Mouse (Mus musculus) midbrain, embryonic 11.5 days (tissue): Measurements from ENCODE around the gene Metrn. TPM values are rescaled to one million over a fixed set of nuclear protein-coding genes. Genes with fewer than 3 reads are reported as not detected.

Source experiments
- ATAC-seq: fragments of 200-750 bp; cut with Nextera tagmentation; 2 replicates; pipeline ENCODE4 v1.8.0; 2017; ENCODE audit warnings: moderate TSS enrichment, moderate library complexity; ENCODE audit not compliant: low FRiP score
- DNase-seq: peaks from one replicate; pipeline ENCODE4 v3.0.0; 2015; ENCODE audit warnings: low spot score; ENCODE audit errors: missing footprints
- H3K27ac ChIP-seq: fragments of 300-500 bp; sonication (generic); 2 replicates; pipeline ENCODE4 v1.5.1; 2014; ENCODE audit warnings: low read depth, low read length
- H3K27me3 ChIP-seq: fragments of 300-500 bp; sonication (generic); 2 replicates; pipeline ENCODE4 v1.6.1; 2014; ENCODE audit warnings: mild to moderate bottlenecking, low read length, moderate library complexity, mixed read lengths; ENCODE audit not compliant: control insufficient read depth, insufficient read depth
- H3K36me3 ChIP-seq: fragments of 300-500 bp; sonication (generic); 2 replicates; pipeline ENCODE4 v1.6.1; 2014; ENCODE audit warnings: mild to moderate bottlenecking, low read length, moderate library complexity, mixed read lengths; ENCODE audit not compliant: control insufficient read depth, insufficient read depth
- H3K4me1 ChIP-seq: fragments of 300-500 bp; sonication (generic); 2 replicates; pipeline ENCODE4 v1.6.1; 2014; ENCODE audit warnings: low read length; ENCODE audit not compliant: control insufficient read depth, insufficient read depth
- H3K4me2 ChIP-seq: fragments of 300-500 bp; sonication (generic); 2 replicates; pipeline ENCODE4 v1.6.1; 2014; ENCODE audit warnings: mild to moderate bottlenecking, moderate library complexity
- H3K4me3 ChIP-seq: fragments of 300-500 bp; sonication (generic); 2 replicates; pipeline ENCODE4 v1.5.1; 2014; ENCODE audit warnings: low read depth, low read length
- H3K9ac ChIP-seq: fragments of 300-500 bp; sonication (generic); 2 replicates; pipeline ENCODE4 v1.6.1; 2014; ENCODE audit warnings: low read length
- H3K9me3 ChIP-seq: fragments of 300-500 bp; sonication (generic); 2 replicates; pipeline ENCODE4 v1.6.1; 2016; ENCODE audit warnings: low read length; ENCODE audit not compliant: control insufficient read depth
- WGBS: fragments of 180-500 bp; shearing (Covaris S2); extraction: QIAGEN DNeasy Blood & Tissue Kit; methylation state at CpG from one replicate; pipeline ENCODE4 v1.1.7; 2014; 5-methylcytosine and 5-hydroxymethylcytosine counted together
- polyA plus RNA-seq: library from polyadenylated mRNA; unstranded; fragments of >200 nt; fragmentation: Nextera tagmentation; extraction: Ambion mirVana; gene quantifications from 2 replicates; pipeline ENCODE4 v1.2.1, GENCODE M21; 2014

Metrn gene
- polyA plus RNA-seq, 1 experiment from 2014 or later, result 32.1 TPM

DNA sequence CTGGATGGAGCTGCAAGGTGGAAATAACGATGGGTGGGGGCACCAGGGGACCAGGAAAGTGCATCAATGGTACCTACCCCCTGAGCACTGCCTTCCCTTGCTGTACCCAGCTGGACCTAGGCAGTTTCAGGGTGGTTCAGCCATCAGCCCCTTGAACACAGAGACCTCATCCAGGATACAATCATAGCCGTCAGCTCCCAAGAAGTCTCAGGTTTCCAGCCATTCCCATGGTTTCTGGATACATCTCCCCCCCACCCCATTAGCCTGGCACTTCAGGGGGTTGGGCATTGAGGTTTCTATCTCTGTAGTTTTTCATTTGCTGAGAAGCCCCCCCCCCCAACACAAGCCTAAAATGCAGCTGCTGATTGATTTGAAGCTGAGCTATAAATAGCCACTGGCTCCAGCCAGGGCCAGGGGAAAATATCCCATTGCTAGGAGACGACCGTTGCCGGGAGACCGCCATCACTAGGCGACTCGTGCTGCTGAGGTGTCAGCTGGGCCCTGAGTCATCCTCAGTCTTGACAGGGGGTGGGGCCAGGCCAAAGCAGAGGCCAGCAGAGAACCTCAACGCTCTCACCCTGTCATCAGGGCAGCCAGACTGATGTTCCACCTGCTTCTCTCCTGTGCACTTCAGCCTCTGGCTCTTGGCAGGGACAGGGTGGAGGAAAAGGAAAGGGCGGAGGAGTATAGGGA lies 6.0 kb upstream of the Metrn start:
- 11% methylated on average over 10 of the region's 10 CpGs for WGBS
- Histone ChIP-seq H3K27me3 (no peaks in the 10 kb centered on the region), H3K4me1 (peaks cover 21% of the 10 kb centered on the region), H3K36me3 (no peaks in the 10 kb centered on the region), H3K9ac (peak overlapping the region; percentile 36), H3K9me3 (no peaks in the 10 kb centered on the region), H3K4me2 (peak overlapping the region; percentile 39), H3K4me3 (no peak overlapping the region; the same call in 1 of the 2 replicates), H3K27ac (peak overlapping the region; percentile 88)
- ATAC-seq (peak; percentile 94), DNase-seq (peak; percentile 98)

DNA sequence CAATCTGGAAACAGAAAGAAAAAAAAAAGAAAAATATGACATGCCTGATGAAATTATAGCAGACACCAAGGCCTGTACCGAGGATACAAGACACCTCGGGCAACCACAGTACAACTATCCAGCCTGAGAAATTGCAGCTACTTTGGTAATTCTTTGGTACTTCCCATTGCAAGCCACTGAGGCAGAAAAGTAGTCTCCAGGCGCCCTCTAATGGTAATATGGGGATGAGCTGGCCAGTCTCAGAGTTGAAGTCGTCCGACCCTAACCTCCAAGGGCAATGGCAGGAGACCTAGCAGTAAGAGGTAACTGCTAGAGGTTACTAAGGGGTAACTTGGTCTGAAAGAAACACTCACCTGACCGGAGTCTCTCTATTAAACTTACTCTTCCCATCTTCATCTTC lies 4.1 kb upstream of the Metrn start:
- no peaks in the 10 kb centered on the region for H3K27me3 ChIP-seq
- no peak for ATAC-seq
- WGBS, result 8% methylated on average over 6 of the region's 6 CpGs

DNA sequence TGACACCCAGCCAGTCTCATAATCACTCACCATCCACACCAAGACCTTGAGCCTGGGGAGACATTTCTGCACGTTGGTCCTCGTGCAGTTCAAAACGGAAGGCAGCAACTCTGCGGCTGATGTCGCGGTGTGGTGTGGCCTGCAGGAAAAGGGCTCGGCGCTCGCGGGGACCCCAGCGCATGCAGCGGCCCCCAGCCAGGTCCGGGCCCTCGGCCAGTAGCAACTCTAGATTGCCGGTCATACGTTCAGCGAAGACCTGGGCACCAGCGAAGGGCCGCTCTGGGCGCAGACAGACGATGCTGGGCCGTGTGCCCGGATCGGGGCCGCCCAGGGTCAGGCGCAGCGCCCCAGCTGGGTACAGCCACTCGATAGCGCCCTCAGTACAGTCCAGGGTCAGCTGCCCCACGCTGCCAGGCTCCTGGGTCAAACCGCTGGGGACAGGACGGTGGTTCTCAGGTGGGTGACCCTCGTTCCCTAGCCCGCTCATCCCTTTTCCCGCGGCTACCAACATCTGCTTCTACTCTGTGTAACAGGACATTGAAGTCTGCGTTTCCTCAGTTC lies 645 bp downstream of the Metrn start:
- peak overlapping the region; percentile 75 for H3K27ac ChIP-seq
- peaks cover 49% of the 10 kb centered on the region for H3K4me1 ChIP-seq
- DNase-seq (peak; percentile 96), ATAC-seq (no peak)
- H3K4me3 ChIP-seq, result peak overlapping the region; percentile 89
- H3K9me3 ChIP-seq, result no peaks in the 10 kb centered on the region
- peak overlapping the region; percentile 87 for H3K9ac ChIP-seq
- H3K27me3 ChIP-seq, result no peaks in the 10 kb centered on the region
- under 1% methylated on average over 36 of the region's 37 CpGs for WGBS
- peak overlapping the region; percentile 98 for H3K4me2 ChIP-seq
- H3K36me3 ChIP-seq, result no peaks in the 10 kb centered on the region

More for the DNA sequence above, 4.1 kb upstream of the Metrn start:
- no peak overlapping the region for H3K4me3 ChIP-seq
- H3K4me2 ChIP-seq, result no peak overlapping the region
- H3K27ac ChIP-seq, result no peak overlapping the region
- peaks cover 30% of the 10 kb centered on the region for H3K4me1 ChIP-seq
- DNase-seq, result peak; percentile 97
- H3K9ac ChIP-seq, result no peak overlapping the region
- no peaks in the 10 kb centered on the region for H3K36me3 ChIP-seq
- H3K9me3 ChIP-seq, result no peaks in the 10 kb centered on the region

GRCm38 (mm10) chr17:25795609-25796092 lies 1.3 kb downstream of the Metrn start, which contains the start of gene AC134908.4:
TSS of gene AC134908.4 (minus strand) at chr17:25795659.
- H3K4me3 ChIP-seq, result peak within 1 kb of the TSS; percentile 89
- H3K27ac ChIP-seq, result peak within 1 kb of the TSS; percentile 75
- peak; percentile 61 for ATAC-seq
- DNase-seq, result peak; percentile 95
- H3K9me3 ChIP-seq, result no peaks in the 10 kb centered on the region
- 4% methylated on average over 6 of the region's 6 CpGs for WGBS
- H3K4me1 ChIP-seq, result peaks cover 55% of the 10 kb centered on the region
- H3K36me3 ChIP-seq, result no peaks in the 10 kb centered on the region
- H3K9ac ChIP-seq, result peak within 1 kb of the TSS; percentile 87
- H3K27me3 ChIP-seq, result no peaks in the 10 kb centered on the region
- H3K4me2 ChIP-seq, result peak within 1 kb of the TSS; percentile 98

DNA sequence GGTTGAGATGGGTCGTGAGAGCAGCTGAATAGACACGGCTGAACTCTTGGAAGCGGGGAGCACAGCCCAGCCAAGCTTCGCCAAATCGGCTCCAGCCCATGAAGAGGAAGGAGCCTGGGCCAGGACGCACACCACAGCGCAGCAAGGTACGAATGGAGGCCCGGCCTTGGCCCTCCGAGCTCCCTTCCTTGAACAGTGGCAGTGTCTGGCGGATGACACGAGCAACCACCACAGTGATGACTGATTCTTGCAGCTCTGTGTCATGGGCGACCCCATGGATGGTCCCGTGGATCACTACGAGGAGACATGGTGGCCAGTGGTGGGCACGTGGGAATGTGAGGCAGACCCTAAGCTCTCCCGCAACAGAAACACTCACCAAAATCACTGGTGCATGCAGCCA lies 1.9 kb downstream of the Metrn start:
- 51% methylated on average over 17 of the region's 17 CpGs for WGBS
- Histone ChIP-seq H3K27me3 (no peaks in the 10 kb centered on the region), H3K4me3 (peak overlapping the region; percentile 89), H3K27ac (peak overlapping the region; percentile 75), H3K9me3 (no peaks in the 10 kb centered on the region), H3K4me1 (peaks cover 55% of the 10 kb centered on the region), H3K4me2 (peak overlapping the region; percentile 98), H3K36me3 (no peaks in the 10 kb centered on the region), H3K9ac (peak overlapping the region; percentile 87)
- no peak for DNase-seq
- ATAC-seq, result no peak

- H3K4me1 ChIP-seq, result peaks cover 55% of the 10 kb centered on the region
Measured at GRCm38 (mm10) chr17:25794197-25794596, 2.7 kb downstream of the Metrn start.

GRCm38 (mm10) chr17:25792615-25793014 lies 4.3 kb downstream of the Metrn start, which contains the start of gene Fam173a:
TSS of gene Fam173a (minus strand) at chr17:25792901.
- H3K9ac ChIP-seq, result peak within 1 kb of the TSS; percentile 87
- WGBS, result under 1% methylated on average over 14 of the region's 14 CpGs

More at GRCm38 (mm10) chr17:25794197-25794596, 2.7 kb downstream of the Metrn start:
- 28% methylated on average over 13 of the region's 13 CpGs for WGBS
- 0 out of 2 replicates have a peak, but pooled peaks cover 2% of the 10 kb centered on the region for H3K36me3 ChIP-seq
- H3K4me3 ChIP-seq, result peak overlapping the region; percentile 89
- peak; percentile 91 for DNase-seq
- H3K9me3 ChIP-seq, result no peaks in the 10 kb centered on the region
- H3K4me2 ChIP-seq, result peak overlapping the region; percentile 98
- no peaks in the 10 kb centered on the region for H3K27me3 ChIP-seq
- H3K27ac ChIP-seq, result peak overlapping the region; percentile 75
- ATAC-seq, result peak; percentile 48
- peak overlapping the region; percentile 87 for H3K9ac ChIP-seq

GRCm38 (mm10) chr17:25791843-25792527 lies 5.0 kb downstream of the Metrn start:
- Histone ChIP-seq H3K9ac (peak overlapping the region; percentile 87), H3K36me3 (0 out of 2 replicates have a peak, but pooled peaks cover 2% of the 10 kb centered on the region), H3K4me2 (peak overlapping the region; percentile 98), H3K27me3 (no peaks in the 10 kb centered on the region), H3K4me1 (peaks cover 48% of the 10 kb centered on the region), H3K27ac (peak overlapping the region; percentile 75), H3K9me3 (no peaks in the 10 kb centered on the region), H3K4me3 (peak overlapping the region; percentile 82)
- DNase-seq (peak; percentile 99), ATAC-seq (peak; percentile 45)
- under 1% methylated on average over 45 of the region's 45 CpGs for WGBS

More at GRCm38 (mm10) chr17:25792615-25793014, 4.3 kb downstream of the Metrn start, which contains the start of gene Fam173a:
- Histone ChIP-seq H3K36me3 (0 out of 2 replicates have a peak, but pooled peaks cover 2% of the 10 kb centered on the region), H3K9me3 (no peaks in the 10 kb centered on the region), H3K27ac (peak within 1 kb of the TSS; percentile 75), H3K4me3 (peak within 1 kb of the TSS; percentile 82), H3K4me2 (peak within 1 kb of the TSS; percentile 98), H3K27me3 (no peaks in the 10 kb centered on the region), H3K4me1 (peaks cover 54% of the 10 kb centered on the region)
- peak; percentile 16; the same call in 1 of the 2 replicates for ATAC-seq
- DNase-seq, result no peak
